ENCODE assay signal across 17 mouse cellular contexts in the genomic region with DNA sequence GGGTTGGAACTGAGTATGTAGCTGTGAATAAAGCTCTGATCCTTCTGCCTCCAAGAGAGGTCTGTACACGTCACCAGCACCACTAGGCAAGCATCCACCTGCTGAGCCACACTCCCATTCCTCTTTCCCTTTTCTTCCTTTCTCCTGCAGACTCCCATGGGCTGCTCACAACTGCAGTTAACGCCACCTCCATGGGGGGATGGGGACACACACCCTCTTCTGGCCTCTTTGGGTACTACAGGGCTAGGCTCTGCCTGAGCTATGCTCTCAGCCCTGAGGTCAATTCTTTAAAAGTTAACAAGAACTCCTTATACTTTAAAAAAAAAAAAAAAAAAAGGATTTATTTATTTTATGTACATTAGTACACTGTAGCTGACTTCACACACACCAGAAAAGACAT. TPM values are rescaled to one million over a fixed set of nuclear protein-coding genes. Genes with fewer than 3 reads are reported as not detected.
DNase-seq lines count a peak whose midpoint lies in the region; ATAC-seq and TF ChIP-seq lines count a peak whose summit lies in the region.
"Had no signal": no experiment of that assay in that cellular context is flagged by ENCODE, and none has a peak within 500 bp of the region (broad histone marks: within the 10 kb centered on the region; RNA-seq: fewer than 3 reads in every experiment).

No protein-coding gene starts in this region.

- peak; percentile 33 for TF ChIP-seq CTCF in left cerebral cortex, adult 2 months (IDR thresholded peaks at IDR 0.05)
- no peak for TF ChIP-seq CTCF in thymus, adult 2 months (IDR thresholded peaks at IDR 0.05; ENCODE audit: borderline replicate concordance, control insufficient read depth, extremely low read depth, insufficient read depth, low read length, poor library complexity)

- no peak for ATAC-seq in CD4-positive, CD25-positive, alpha-beta regulatory T cell, adult 4 months
- ATAC-seq in inflammation-experienced regulatory T-cells, adult 6 months = no peak

- no peak for TF ChIP-seq POLR2A in thymus, adult 2 months (IDR thresholded peaks at IDR 0.05; ENCODE audit: control insufficient read depth, extremely low read depth, insufficient read depth, low read length, poor library complexity)

- H3K36me3 ChIP-seq in thymus, adult 2 months (ENCODE audit: control insufficient read depth, insufficient read depth, low read length) = peaks cover 64% of the 10 kb centered on the region

- no peaks in the 10 kb centered on the region for H3K4me1 ChIP-seq in thymus, adult 2 months (replicated peaks; ENCODE audit: control insufficient read depth, insufficient read depth, low read length)
- H3K4me1 ChIP-seq: embryonic facial prominence, embryonic 12.5 days; forebrain, embryonic 12.5 days; heart, embryonic 13.5 days; limb, embryonic 12.5 days; neural tube, embryonic 15.5 days had no signal

- intact Hi-C loops in left cerebral cortex, adult 2 months (cut with DNase I) = no loop called here
- intact Hi-C loops in left cerebral cortex, postnatal 10 days (cut with DNase I) = loop anchor here (5.0 kb wide), 1 partner anchor 220 kb away; no protein-coding TSS in a partner anchor

- H3K4me3 ChIP-seq in left cerebral cortex, adult 2 months = no peak overlapping the region
- H3K4me3 ChIP-seq in thymus, adult 2 months (ENCODE audit: control insufficient read depth, insufficient read depth, low read length) = no peak overlapping the region
- H3K4me3 ChIP-seq: embryonic facial prominence, embryonic 12.5 days; forebrain, embryonic 12.5 days; heart, embryonic 13.5 days; hindbrain, embryonic 13.5 days; limb, embryonic 12.5 days; neural tube, embryonic 15.5 days had no signal

- 98% methylated on average over 2 of the region's 2 CpGs for WGBS in thymus, adult 2 months

- H3K27me3 ChIP-seq in thymus, adult 2 months (ENCODE audit: control insufficient read depth, insufficient read depth, low read length) = no peaks in the 10 kb centered on the region
- H3K27me3 ChIP-seq: embryonic facial prominence, embryonic 12.5 days; forebrain, embryonic 12.5 days; heart, embryonic 13.5 days; hindbrain, embryonic 13.5 days; limb, embryonic 12.5 days; neural tube, embryonic 15.5 days had no signal

- DNase-seq in CD4-positive, CD25-positive, alpha-beta regulatory T cell, adult 2 months (ENCODE audit: low read depth, low spot score) = peak; percentile 24
- no peak for DNase-seq in left cerebral cortex, adult 2 months (ENCODE audit: extremely low spot score in 1 of 2, low spot score in 2 of 2)
- no peak for DNase-seq in left cerebral cortex, postnatal 10 days (ENCODE audit: extremely low spot score in 1 of 2, low spot score in 2 of 2)
- DNase-seq in thymus, postnatal 14 days = peak; percentile 28
- DNase-seq in thymus, adult 2 months = no peak
- DNase-seq in urinary bladder, postnatal 25 days (ENCODE audit: low spot score) = no peak
- DNase-seq: cerebellum, postnatal 10 days; kidney, postnatal 10 days; layer of hippocampus, postnatal 36 days had no signal

- H3K27ac ChIP-seq in left cerebral cortex, adult 2 months = no peak overlapping the region
- H3K27ac ChIP-seq in thymus, adult 2 months (ENCODE audit: control insufficient read depth, insufficient read depth, low read length) = no peak overlapping the region
- H3K27ac ChIP-seq: embryonic facial prominence, embryonic 12.5 days; forebrain, embryonic 12.5 days; heart, embryonic 13.5 days; hindbrain, embryonic 13.5 days; limb, embryonic 12.5 days; neural tube, embryonic 15.5 days had no signal

RNA-seq across cellular contexts. Expression of a gene that starts 26.1 kb away (rescaled TPM):
- polyA plus RNA-seq in CD4-positive, CD25-positive, alpha-beta regulatory T cell, adult 4 months (2017; shearing (Covaris generic)) = 1 to 10 TPM in 1 of 2 experiments, under 1 TPM in 1; 0.91 to 1.3 TPM
- total RNA-seq in left cerebral cortex, adult 2 months (2021) = 10 to 100 TPM; 79.1 to 79.5 TPM
- 100 to 1,000 TPM; 110 to 115 TPM for total RNA-seq in left cerebral cortex, postnatal 10 days (2021)
- 36.3 and 48.8 TPM in 2 replicates for polyA plus RNA-seq in thymus, adult 2 months (2012; rRNA removed)
- polyA plus RNA-seq in inflammation-experienced regulatory T-cells, adult 6 months (2017; shearing (Covaris generic)) = 1 to 10 TPM in 1 of 3 experiments, under 1 TPM in 2; 0.87 to 1.3 (median 0.89) TPM

RNA-seq across cellular contexts. Expression of a gene that starts 27.9 kb away (rescaled TPM):
- polyA plus RNA-seq in CD4-positive, CD25-positive, alpha-beta regulatory T cell, adult 4 months (2017; shearing (Covaris generic)) = not detected
- not detected for total RNA-seq in left cerebral cortex, adult 2 months (2021)
- 1 to 10 TPM in 1 of 2 experiments, under 1 TPM in 1; 0.57 to 1.0 TPM for total RNA-seq in left cerebral cortex, postnatal 10 days (2021)
- 19.3 and 332 TPM in 2 replicates for polyA plus RNA-seq in thymus, adult 2 months (2012; rRNA removed)
- polyA plus RNA-seq in inflammation-experienced regulatory T-cells, adult 6 months (2017; shearing (Covaris generic)) = under 1 TPM in 1 of 3 experiments, not detected in 2; 0.25 TPM
- polyA plus RNA-seq: forebrain, embryonic 12.5 days had no signal

RNA-seq across cellular contexts. Expression of a gene that starts 28.6 kb away (rescaled TPM):
- polyA plus RNA-seq in CD4-positive, CD25-positive, alpha-beta regulatory T cell, adult 4 months (2017; shearing (Covaris generic)) = 1 to 10 TPM; 2.6 to 3.3 TPM
- total RNA-seq in left cerebral cortex, adult 2 months (2021) = 1 to 10 TPM; 2.4 to 4.1 TPM
- 1 to 10 TPM in 1 of 2 experiments, under 1 TPM in 1; 0.93 to 1.2 TPM for total RNA-seq in left cerebral cortex, postnatal 10 days (2021)
- polyA plus RNA-seq in thymus, adult 2 months (2012; rRNA removed) = 73.1 and 87.0 TPM in 2 replicates
- 1 to 10 TPM; 1.5 to 4.8 (median 2.7) TPM for polyA plus RNA-seq in inflammation-experienced regulatory T-cells, adult 6 months (2017; shearing (Covaris generic))

RNA-seq across cellular contexts. Expression of a gene that starts 30.7 kb away (rescaled TPM):
- polyA plus RNA-seq in CD4-positive, CD25-positive, alpha-beta regulatory T cell, adult 4 months (2017; shearing (Covaris generic)) = not detected
- under 1 TPM; 0.26 to 0.36 TPM for total RNA-seq in left cerebral cortex, adult 2 months (2021)
- 1 to 10 TPM in 1 of 2 experiments, under 1 TPM in 1; 0.69 to 1.4 TPM for total RNA-seq in left cerebral cortex, postnatal 10 days (2021)
- polyA plus RNA-seq in thymus, adult 2 months (2012; rRNA removed) = 0.94 and 1.0 TPM in 2 replicates
- not detected for polyA plus RNA-seq in inflammation-experienced regulatory T-cells, adult 6 months (2017; shearing (Covaris generic))

RNA-seq across cellular contexts. Expression of a gene that starts 50.7 kb away (rescaled TPM):
- 10 to 100 TPM; 10.1 to 11.6 TPM for polyA plus RNA-seq in CD4-positive, CD25-positive, alpha-beta regulatory T cell, adult 4 months (2017; shearing (Covaris generic))
- total RNA-seq in left cerebral cortex, adult 2 months (2021) = 10 to 100 TPM; 37.2 TPM
- total RNA-seq in left cerebral cortex, postnatal 10 days (2021) = 10 to 100 TPM; 39.0 to 39.7 TPM
- 134 and 137 TPM in 2 replicates for polyA plus RNA-seq in thymus, adult 2 months (2012; rRNA removed)
- 10 to 100 TPM in 2 of 3 experiments, 1 to 10 TPM in 1; 7.8 to 10.9 (median 10.8) TPM for polyA plus RNA-seq in inflammation-experienced regulatory T-cells, adult 6 months (2017; shearing (Covaris generic))

Comparison
In these comparisons a context has a peak if more than half of its experiments do, and no peak if none do; other contexts are left out.
1. DNase-seq: peak in CD4-positive, CD25-positive, alpha-beta regulatory T cell, adult 2 months (single experiment) and thymus, postnatal 14 days (single experiment); none in left cerebral cortex, adult 2 months (0 of 2), left cerebral cortex, postnatal 10 days (0 of 2), thymus, adult 2 months (single experiment) and urinary bladder, postnatal 25 days (single experiment).
2. RNA of a gene that starts 26.1 kb away (polyA plus RNA-seq): 36.3 to 48.8 TPM in thymus, adult 2 months; 0.91 to 1.3 TPM in CD4-positive, CD25-positive, alpha-beta regulatory T cell, adult 4 months and 0.87 to 1.3 TPM in inflammation-experienced regulatory T-cells, adult 6 months; every median in the first group is over 10 times any median in the second.
3. RNA of a gene that starts 27.9 kb away (polyA plus RNA-seq): 19.3 to 332 TPM in thymus, adult 2 months; 0.25 TPM in inflammation-experienced regulatory T-cells, adult 6 months and not detected in CD4-positive, CD25-positive, alpha-beta regulatory T cell, adult 4 months; every median in the first group is over 10 times any median in the second.
4. RNA of a gene that starts 28.6 kb away (polyA plus RNA-seq): 73.1 to 87.0 TPM in thymus, adult 2 months; 2.6 to 3.3 TPM in CD4-positive, CD25-positive, alpha-beta regulatory T cell, adult 4 months and 1.5 to 4.8 TPM in inflammation-experienced regulatory T-cells, adult 6 months; every median in the first group is over 10 times any median in the second.